Mouse (Mus musculus) limb, embryonic 15.5 days (tissue): ENCODE results near the gene Me3. TPM values are rescaled to one million over a fixed set of nuclear protein-coding genes. Genes with fewer than 3 reads are reported as not detected.

Experiments used
- ATAC-seq: fragments of 200-750 bp; cut with Nextera tagmentation; 2 replicates; pipeline ENCODE4 v1.8.0; 2017; ENCODE audit warnings: low read depth, moderate TSS enrichment; ENCODE audit not compliant: insufficient number of reproducible peaks, low FRiP score, low TSS enrichment
- H3K27ac ChIP-seq: fragments of 300-500 bp; sonication (generic); 2 replicates; pipeline ENCODE4 v1.5.1; 2015; ENCODE audit warnings: moderate library complexity, mild to moderate bottlenecking, inconsistent platforms
- H3K27me3 ChIP-seq: fragments of 300-500 bp; sonication (generic); 2 replicates; pipeline ENCODE4 v1.6.1; 2015; ENCODE audit warnings: inconsistent platforms
- H3K36me3 ChIP-seq: fragments of 300-500 bp; sonication (generic); 2 replicates; pipeline ENCODE4 v1.6.1; 2015; ENCODE audit warnings: inconsistent platforms
- H3K4me1 ChIP-seq: fragments of 300-500 bp; sonication (generic); 2 replicates; pipeline ENCODE4 v1.6.1; 2015; ENCODE audit warnings: inconsistent platforms
- H3K4me2 ChIP-seq: fragments of 300-500 bp; sonication (generic); 2 replicates; pipeline ENCODE4 v1.6.1; 2015; ENCODE audit warnings: mild to moderate bottlenecking, inconsistent platforms
- H3K4me3 ChIP-seq: fragments of 300-500 bp; sonication (generic); 2 replicates; pipeline ENCODE4 v1.5.1; 2015; ENCODE audit warnings: mild to moderate bottlenecking, inconsistent platforms
- H3K9ac ChIP-seq: fragments of 300-500 bp; sonication (generic); 2 replicates; pipeline ENCODE4 v1.6.1; 2015; ENCODE audit warnings: inconsistent platforms
- H3K9me3 ChIP-seq: fragments of 300-500 bp; sonication (generic); 2 replicates; pipeline ENCODE4 v1.6.1; 2016; ENCODE audit warnings: inconsistent platforms
- WGBS: fragments of 180-500 bp; shearing (Covaris S2); methylation state at CpG from one replicate; pipeline ENCODE4 v1.1.7; 2015; 5-methylcytosine and 5-hydroxymethylcytosine counted together
- polyA plus RNA-seq: library from polyadenylated mRNA; unstranded; fragments of >200 nt; fragmentation: Nextera tagmentation; extraction: Ambion mirVana; gene quantifications from 2 replicates; pipeline ENCODE4 v1.2.1, GENCODE M21; 2015

The Me3 gene
- polyA plus RNA-seq, 1 experiment from 2014 or later = 2.0 TPM

- Histone ChIP-seq H3K27ac (no peak overlapping the region), H3K4me2 (no peak overlapping the region), H3K27me3 (no peaks in the 10 kb centered on the region), H3K4me1 (peaks cover 14% of the 10 kb centered on the region), H3K9me3 (no peaks in the 10 kb centered on the region), H3K4me3 (no peak overlapping the region), H3K36me3 (no peaks in the 10 kb centered on the region), H3K9ac (no peak overlapping the region)
- 55% methylated on average over 8 of the region's 8 CpGs for whole genome bisulfite sequencing
- no peak for ATAC-seq
Measured at GRCm38 (mm10) chr7:89798358-89799020, 166.3 kb downstream of the Me3 start.

- Histone ChIP-seq H3K27me3 (no peaks in the 10 kb centered on the region), H3K36me3 (no peaks in the 10 kb centered on the region), H3K4me1 (peaks cover 8% of the 10 kb centered on the region), H3K27ac (no peak overlapping the region), H3K9me3 (no peaks in the 10 kb centered on the region), H3K9ac (no peak overlapping the region), H3K4me2 (no peak overlapping the region), H3K4me3 (no peak overlapping the region)
- no peak for ATAC-seq
- WGBS = 76% methylated on average over 3 of the region's 3 CpGs
Measured at GRCm38 (mm10) chr7:89802447-89802846, 170.3 kb downstream of the Me3 start.

GRCm38 (mm10) chr7:89803966-89804365 is 171.8 kb downstream of the Me3 start:
- ATAC-seq = no peak

GRCm38 (mm10) chr7:89809400-89809799 is 177.2 kb downstream of the Me3 start:
- no peak for ATAC-seq

More at GRCm38 (mm10) chr7:89803966-89804365, 171.8 kb downstream of the Me3 start:
- Histone ChIP-seq H3K4me1 (no peaks in the 10 kb centered on the region), H3K4me2 (no peak overlapping the region), H3K9me3 (no peaks in the 10 kb centered on the region; the same call in 1 of the 2 replicates), H3K4me3 (no peak overlapping the region), H3K27me3 (no peaks in the 10 kb centered on the region), H3K27ac (no peak overlapping the region), H3K9ac (no peak overlapping the region), H3K36me3 (no peaks in the 10 kb centered on the region)
- WGBS = 79% methylated on average over 4 of the region's 4 CpGs

GRCm38 (mm10) chr7:89828436-89829065 is 196.4 kb downstream of the Me3 start:
- ATAC-seq = 0 out of 2 replicates have a peak, but pooled peaks have one; percentile 35
- no peak overlapping the region for H3K4me2 ChIP-seq
- no peaks in the 10 kb centered on the region for H3K27me3 ChIP-seq
- H3K36me3 ChIP-seq = no peaks in the 10 kb centered on the region
- no peaks in the 10 kb centered on the region for H3K9me3 ChIP-seq
- H3K9ac ChIP-seq = no peak overlapping the region
- H3K4me3 ChIP-seq = no peak overlapping the region
- peaks cover 18% of the 10 kb centered on the region for H3K4me1 ChIP-seq
- H3K27ac ChIP-seq = peak overlapping the region; percentile 57
- WGBS = 31% methylated on average over 4 of the region's 4 CpGs

More at GRCm38 (mm10) chr7:89809400-89809799, 177.2 kb downstream of the Me3 start:
- Histone ChIP-seq H3K9me3 (no peaks in the 10 kb centered on the region; the same call in 1 of the 2 replicates), H3K4me1 (no peaks in the 10 kb centered on the region), H3K4me3 (no peak overlapping the region), H3K36me3 (no peaks in the 10 kb centered on the region), H3K4me2 (no peak overlapping the region), H3K27me3 (no peaks in the 10 kb centered on the region), H3K9ac (no peak overlapping the region), H3K27ac (no peak overlapping the region)
- 59% methylated on average over 2 of the region's 2 CpGs for WGBS

GRCm38 (mm10) chr7:89829201-89829600 is 197.0 kb downstream of the Me3 start:
- Histone ChIP-seq H3K27ac (peak overlapping the region; percentile 57), H3K9ac (no peak overlapping the region), H3K27me3 (no peaks in the 10 kb centered on the region), H3K4me2 (no peak overlapping the region), H3K4me3 (no peak overlapping the region), H3K4me1 (peaks cover 18% of the 10 kb centered on the region), H3K36me3 (no peaks in the 10 kb centered on the region), H3K9me3 (no peaks in the 10 kb centered on the region)
- no peak for ATAC-seq
- WGBS = 72% methylated on average over 7 of the region's 7 CpGs

GRCm38 (mm10) chr7:89833521-89833920 is 201.3 kb downstream of the Me3 start:
- no peak for ATAC-seq
- H3K4me1 ChIP-seq = peaks cover 15% of the 10 kb centered on the region
- H3K9me3 ChIP-seq = no peaks in the 10 kb centered on the region
- H3K4me2 ChIP-seq = no peak overlapping the region
- H3K27me3 ChIP-seq = no peaks in the 10 kb centered on the region
- H3K9ac ChIP-seq = no peak overlapping the region
- no peaks in the 10 kb centered on the region for H3K36me3 ChIP-seq
- no peak overlapping the region for H3K27ac ChIP-seq
- no peak overlapping the region for H3K4me3 ChIP-seq
- 72% methylated on average over 8 of the region's 8 CpGs for WGBS

GRCm38 (mm10) chr7:89835566-89835965 is 203.4 kb downstream of the Me3 start:
- Histone ChIP-seq H3K9me3 (no peaks in the 10 kb centered on the region), H3K9ac (no peak overlapping the region), H3K27me3 (no peaks in the 10 kb centered on the region), H3K36me3 (no peaks in the 10 kb centered on the region), H3K4me1 (peaks cover 6% of the 10 kb centered on the region; the same call in 1 of the 2 replicates), H3K4me2 (no peak overlapping the region), H3K4me3 (no peak overlapping the region), H3K27ac (no peak overlapping the region)
- no peak for ATAC-seq
- WGBS = 44% methylated on average over 8 of the region's 8 CpGs

- no peak for ATAC-seq
- 93% methylated on average over 7 of the region's 7 CpGs for WGBS
- H3K4me1 ChIP-seq = peaks cover 6% of the 10 kb centered on the region; the same call in 1 of the 2 replicates
- no peak overlapping the region for H3K4me3 ChIP-seq
- no peak overlapping the region for H3K9ac ChIP-seq
- no peak overlapping the region for H3K4me2 ChIP-seq
- no peaks in the 10 kb centered on the region for H3K9me3 ChIP-seq
- H3K36me3 ChIP-seq = no peaks in the 10 kb centered on the region
- no peak overlapping the region for H3K27ac ChIP-seq
- no peaks in the 10 kb centered on the region for H3K27me3 ChIP-seq
Measured at GRCm38 (mm10) chr7:89836676-89837075, 204.5 kb downstream of the Me3 start.

- Histone ChIP-seq H3K27ac (no peak overlapping the region), H3K4me1 (peaks cover 6% of the 10 kb centered on the region; the same call in 1 of the 2 replicates), H3K36me3 (no peaks in the 10 kb centered on the region), H3K9me3 (no peaks in the 10 kb centered on the region), H3K4me2 (no peak overlapping the region), H3K4me3 (no peak overlapping the region), H3K9ac (no peak overlapping the region), H3K27me3 (no peaks in the 10 kb centered on the region)
- 66% methylated on average over 4 of the region's 4 CpGs for WGBS
- ATAC-seq = no peak
Measured at GRCm38 (mm10) chr7:89837841-89838240, 205.6 kb downstream of the Me3 start.

GRCm38 (mm10) chr7:89839721-89840120 is 207.5 kb downstream of the Me3 start:
- peaks cover 6% of the 10 kb centered on the region; the same call in 1 of the 2 replicates for H3K4me1 ChIP-seq
- 66% methylated on average over 8 of the region's 8 CpGs for WGBS
- ATAC-seq = no peak
- H3K36me3 ChIP-seq = no peaks in the 10 kb centered on the region
- no peak overlapping the region for H3K4me2 ChIP-seq
- no peak overlapping the region for H3K27ac ChIP-seq
- H3K9ac ChIP-seq = no peak overlapping the region
- no peaks in the 10 kb centered on the region for H3K9me3 ChIP-seq
- H3K27me3 ChIP-seq = no peaks in the 10 kb centered on the region
- H3K4me3 ChIP-seq = no peak overlapping the region

- no peaks in the 10 kb centered on the region for H3K27me3 ChIP-seq
- no peak overlapping the region for H3K4me3 ChIP-seq
- H3K4me2 ChIP-seq = no peak overlapping the region
- no peak for ATAC-seq
- H3K4me1 ChIP-seq = peaks cover 3% of the 10 kb centered on the region; the same call in 1 of the 2 replicates
- H3K9me3 ChIP-seq = no peaks in the 10 kb centered on the region
- H3K9ac ChIP-seq = no peak overlapping the region
- H3K27ac ChIP-seq = no peak overlapping the region
- 32% methylated on average over 15 of the region's 15 CpGs for WGBS
- no peaks in the 10 kb centered on the region for H3K36me3 ChIP-seq
Measured at GRCm38 (mm10) chr7:89841670-89842403, 209.6 kb downstream of the Me3 start.
